Mouse (Mus musculus) small intestine, adult 2 months (tissue): ENCODE results near the gene S100a6. TPM values are rescaled to one million over a fixed set of nuclear protein-coding genes. Genes with fewer than 3 reads are reported as not detected.

ENCODE experiments used
- H3K27ac ChIP-seq: fragments of 200-500 bp; 2 replicates; pipeline ENCODE4 v1.5.1; 2012; ENCODE audit warnings: low read depth, low read length, control low read depth, inconsistent platforms; ENCODE audit not compliant: insufficient read depth
- H3K27me3 ChIP-seq: fragments of 200-500 bp; 2 replicates; pipeline ENCODE4 v1.6.1; 2012; ENCODE audit warnings: mild to moderate bottlenecking, moderate library complexity, low read length, inconsistent platforms; ENCODE audit not compliant: control insufficient read depth, insufficient read depth
- H3K36me3 ChIP-seq: fragments of 200-500 bp; 2 replicates; pipeline ENCODE4 v1.6.1; 2012; ENCODE audit warnings: mild to moderate bottlenecking, low read length, control low read depth, inconsistent platforms; ENCODE audit not compliant: control insufficient read depth, insufficient read depth
- H3K4me1 ChIP-seq: fragments of 200-500 bp; 2 replicates; pipeline ENCODE4 v1.6.1; 2012; ENCODE audit warnings: low read length, inconsistent platforms, mixed read lengths; ENCODE audit not compliant: control insufficient read depth, insufficient read depth, insufficient read length
- H3K4me3 ChIP-seq: fragments of 200-500 bp; 2 replicates; pipeline ENCODE4 v1.5.1; 2012; ENCODE audit warnings: low read depth, mild to moderate bottlenecking, control low read depth, inconsistent platforms, low read length, moderate library complexity
- CTCF ChIP-seq: fragments of 200-500 bp; IDR thresholded peaks from 2 replicates; pipeline ENCODE4 v1.5.1; 2012; ENCODE audit warnings: low read depth, mild to moderate bottlenecking, control low read depth, inconsistent platforms, low read length, moderate library complexity, mixed read lengths; ENCODE audit not compliant: insufficient replicate concordance, insufficient read length; ENCODE audit errors: extremely low read depth
- POLR2A ChIP-seq: fragments of 200-500 bp; IDR thresholded peaks from 2 replicates; pipeline ENCODE4 v1.6.1; 2012; ENCODE audit warnings: low read depth, mild to moderate bottlenecking, control low read depth, inconsistent platforms, low read length, moderate library complexity
- WGBS: fragments of 180-500 bp; shearing (Covaris S2); methylation state at CpG from one replicate; pipeline ENCODE4 v1.1.7; 2018; 5-methylcytosine and 5-hydroxymethylcytosine counted together
- polyA plus RNA-seq: library from polyadenylated mRNA; depleted of rRNA; stranded (reverse); fragments of >200 nt; gene quantifications from 2 replicates; pipeline ENCODE4 v1.2.3, GENCODE M21; 2012; rRNA removed

S100a6 gene
- 234 and 369 TPM in 2 replicates for polyA plus RNA-seq

DNA sequence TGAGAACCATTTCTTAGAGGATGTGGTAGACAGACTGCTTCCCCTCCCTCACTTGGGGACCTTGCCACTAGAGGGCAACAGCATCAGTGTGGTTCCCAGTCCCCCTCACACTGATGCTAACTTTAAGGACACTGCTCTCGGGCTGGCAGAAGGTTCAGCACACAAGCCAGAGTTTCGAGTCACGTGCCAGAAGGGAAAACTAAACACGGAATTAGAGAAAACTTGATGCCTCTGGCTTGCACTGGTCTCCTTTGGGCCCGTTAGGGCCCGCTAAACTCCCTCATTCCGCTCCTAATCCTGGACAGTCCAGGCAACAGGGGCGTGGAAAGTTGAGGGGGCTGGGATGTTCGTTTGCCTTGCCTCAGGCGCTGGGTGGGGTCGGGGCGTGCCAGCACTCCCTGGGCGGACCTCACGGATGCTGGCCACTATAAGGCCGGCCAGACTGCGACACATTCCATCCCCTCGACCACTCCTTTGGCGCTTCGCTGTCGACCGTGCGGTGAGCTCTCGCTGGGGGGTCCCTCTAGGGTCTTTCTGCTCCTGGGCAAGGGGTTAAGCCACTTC lies at the start of gene S100a6:
S100a6 (plus strand) TSS at position 155 of the 564 bp plus-strand sequence.
- peak; percentile 71; the same call in 1 of the 2 replicates for TF ChIP-seq CTCF
- TF ChIP-seq POLR2A = peak; percentile 15; the same call in 1 of the 2 replicates
- Histone ChIP-seq H3K27me3 (no peaks in the 10 kb centered on the region), H3K27ac (peak within 1 kb of the TSS; percentile 40), H3K36me3 (no peaks in the 10 kb centered on the region), H3K4me3 (peak within 1 kb of the TSS; percentile 61), H3K4me1 (peaks cover 25% of the 10 kb centered on the region)
- WGBS = 7% methylated on average over 23 of the region's 23 CpGs

DNA sequence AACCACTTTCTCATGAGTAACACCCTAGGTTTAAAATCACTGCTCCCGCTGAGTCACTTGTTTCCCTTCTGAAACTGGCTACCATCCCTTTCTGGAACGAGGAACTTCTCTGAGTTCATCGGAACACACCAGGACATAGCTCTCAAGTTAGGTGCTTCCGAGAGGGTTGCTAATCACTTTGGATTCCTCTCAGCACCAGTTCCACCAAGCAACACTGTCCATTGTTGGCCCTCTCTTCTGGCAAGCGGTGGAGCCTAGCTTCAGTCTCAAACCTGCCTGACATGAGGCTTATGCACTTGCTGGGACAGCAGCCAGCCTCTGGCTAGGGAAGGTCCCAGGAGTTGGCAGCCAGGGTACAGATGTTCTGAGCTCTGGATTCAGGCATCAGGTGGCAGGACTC lies 38.0 kb upstream of the S100a6 start:
- Histone ChIP-seq H3K36me3 (no peaks in the 10 kb centered on the region), H3K27me3 (no peaks in the 10 kb centered on the region), H3K27ac (no peak overlapping the region), H3K4me3 (no peak overlapping the region), H3K4me1 (peaks cover 3% of the 10 kb centered on the region; the same call in 1 of the 2 replicates)
- WGBS = 78% methylated on average over 5 of the region's 5 CpGs
- TF ChIP-seq POLR2A (no peak), CTCF (no peak)

DNA sequence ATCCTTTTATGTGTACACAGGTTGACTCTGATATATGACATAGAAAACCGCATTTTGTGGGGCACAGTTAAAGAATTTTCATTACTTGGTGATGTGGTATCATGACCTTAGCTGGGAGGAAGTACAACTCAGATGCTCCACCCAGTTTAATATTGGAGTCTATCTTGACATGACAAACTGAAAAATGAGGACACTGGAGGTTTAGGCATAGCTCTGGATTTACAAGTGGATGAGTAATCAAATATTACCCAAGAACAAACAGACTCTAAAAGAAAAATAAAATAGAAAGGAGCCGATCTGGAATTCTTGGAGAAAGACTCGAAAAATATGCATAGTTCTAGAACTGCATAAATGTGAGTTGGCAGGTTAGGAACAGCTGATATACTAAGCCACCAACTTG lies 37.4 kb upstream of the S100a6 start:
- no peaks in the 10 kb centered on the region for H3K27me3 ChIP-seq
- no peaks in the 10 kb centered on the region for H3K36me3 ChIP-seq
- TF ChIP-seq POLR2A (no peak), CTCF (no peak)
- WGBS = 49% methylated on average over 3 of the region's 3 CpGs
- H3K27ac ChIP-seq = no peak overlapping the region
- H3K4me3 ChIP-seq = no peak overlapping the region
- peaks cover 3% of the 10 kb centered on the region; the same call in 1 of the 2 replicates for H3K4me1 ChIP-seq

DNA sequence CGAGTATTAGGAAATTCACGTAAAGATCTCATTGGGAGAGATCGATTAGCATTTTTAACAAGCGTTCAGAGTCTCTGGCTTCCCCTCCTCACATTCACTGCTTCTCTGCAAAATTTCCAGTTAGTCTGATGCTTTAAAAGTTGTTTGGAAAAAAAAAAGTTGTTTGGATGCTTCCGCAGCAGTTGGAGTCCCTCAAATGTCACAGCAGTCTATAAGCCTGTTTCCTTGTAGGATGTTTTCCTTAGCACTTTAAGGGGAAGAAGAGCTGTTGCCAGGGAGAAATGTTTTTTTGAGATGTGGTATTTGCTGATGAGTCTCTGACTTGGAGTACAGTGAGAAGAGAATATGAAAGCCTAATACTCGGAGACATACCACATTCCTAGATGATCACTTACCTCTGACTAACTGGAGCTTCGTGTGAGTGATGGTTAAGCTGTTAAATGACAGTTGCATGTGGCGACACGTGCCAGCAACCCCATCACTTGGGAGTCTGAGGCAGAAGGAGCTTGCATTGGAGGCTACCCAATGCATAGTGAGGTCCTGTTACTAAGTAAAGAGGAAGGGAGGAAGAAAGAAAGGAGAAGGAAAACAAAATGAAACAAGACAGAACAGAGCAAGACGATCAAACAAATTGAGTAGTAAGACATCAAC lies 36.2 kb upstream of the S100a6 start:
- Histone ChIP-seq H3K27me3 (no peaks in the 10 kb centered on the region), H3K4me1 (peaks cover 3% of the 10 kb centered on the region; the same call in 1 of the 2 replicates), H3K36me3 (no peaks in the 10 kb centered on the region), H3K4me3 (no peak overlapping the region), H3K27ac (no peak overlapping the region)
- WGBS = 73% methylated on average over 10 of the region's 10 CpGs
- no peak for TF ChIP-seq POLR2A

DNA sequence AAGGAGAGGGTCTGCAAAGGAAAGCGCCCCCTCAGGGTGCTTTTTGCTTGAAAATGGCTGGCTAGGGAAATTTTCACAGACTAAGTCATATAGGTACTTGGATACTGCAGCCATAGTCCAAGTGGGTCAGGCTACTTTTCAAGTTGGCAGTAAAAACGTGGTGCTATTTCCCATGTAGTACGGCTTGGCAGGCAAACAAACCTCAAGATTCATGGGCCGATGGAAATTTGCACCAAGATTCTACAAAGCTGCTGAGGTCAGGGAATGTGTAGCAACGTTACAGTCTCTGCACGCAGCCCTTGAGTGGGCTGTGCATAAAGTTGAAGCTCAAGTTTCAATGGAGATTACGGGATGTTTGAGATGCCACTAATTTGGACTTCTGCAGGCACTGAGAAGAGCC lies 33.2 kb upstream of the S100a6 start:
- Histone ChIP-seq H3K36me3 (no peaks in the 10 kb centered on the region), H3K27me3 (no peaks in the 10 kb centered on the region), H3K4me1 (peaks cover 10% of the 10 kb centered on the region; the same call in 1 of the 2 replicates), H3K4me3 (no peak overlapping the region), H3K27ac (no peak overlapping the region)
- TF ChIP-seq CTCF (no peak), POLR2A (no peak)
- WGBS = 80% methylated on average over 7 of the region's 7 CpGs

DNA sequence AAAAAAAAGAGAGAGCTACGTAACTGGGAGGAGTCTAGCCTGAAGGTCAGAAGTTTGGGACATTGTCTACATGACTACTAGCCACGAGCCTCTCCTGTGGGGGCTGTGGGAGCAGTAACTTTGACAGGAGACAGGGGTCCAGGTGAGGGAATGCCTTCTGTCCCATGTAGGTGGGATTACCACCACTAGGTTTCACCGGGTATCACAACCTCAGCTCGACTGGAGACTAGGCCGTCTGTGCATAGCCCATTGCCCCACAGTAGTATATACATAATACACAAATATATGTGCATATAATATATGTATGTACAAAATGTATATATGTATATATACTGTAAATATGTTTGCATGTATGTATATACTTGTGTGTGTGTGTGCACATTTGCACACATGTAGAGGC lies 31.5 kb upstream of the S100a6 start:
- Histone ChIP-seq H3K36me3 (no peaks in the 10 kb centered on the region), H3K4me3 (no peak overlapping the region), H3K4me1 (peaks cover 9% of the 10 kb centered on the region; the same call in 1 of the 2 replicates), H3K27me3 (no peaks in the 10 kb centered on the region), H3K27ac (no peak overlapping the region)
- TF ChIP-seq POLR2A (no peak), CTCF (no peak)
- 94% methylated on average over 5 of the region's 5 CpGs for WGBS

DNA sequence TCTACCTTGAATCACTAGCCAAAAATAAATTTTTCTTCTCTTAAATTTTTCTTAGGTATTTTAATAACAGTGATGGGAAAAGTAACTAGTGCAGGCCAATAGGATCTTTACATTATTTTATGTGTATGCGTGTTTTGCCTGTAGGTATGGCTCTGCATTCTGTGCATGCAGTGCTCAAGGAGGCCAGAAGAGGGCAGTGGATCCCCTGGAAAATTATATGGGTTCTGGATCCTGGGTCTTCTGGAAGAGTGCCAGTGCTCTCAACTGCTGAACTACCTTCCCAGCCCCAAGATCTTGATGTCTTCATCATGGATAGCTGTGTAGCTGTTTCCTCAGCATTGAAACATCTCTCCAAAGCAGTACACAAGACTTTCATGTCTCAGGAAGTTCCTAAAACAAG lies 30.5 kb upstream of the S100a6 start:
- TF ChIP-seq POLR2A (no peak), CTCF (peak; percentile 36; the same call in 1 of the 2 replicates)
- WGBS = 96% methylated on average over 1 of the region's 1 CpGs
- Histone ChIP-seq H3K27me3 (no peaks in the 10 kb centered on the region), H3K36me3 (no peaks in the 10 kb centered on the region), H3K4me3 (no peak overlapping the region), H3K4me1 (peaks cover 18% of the 10 kb centered on the region), H3K27ac (no peak overlapping the region)

DNA sequence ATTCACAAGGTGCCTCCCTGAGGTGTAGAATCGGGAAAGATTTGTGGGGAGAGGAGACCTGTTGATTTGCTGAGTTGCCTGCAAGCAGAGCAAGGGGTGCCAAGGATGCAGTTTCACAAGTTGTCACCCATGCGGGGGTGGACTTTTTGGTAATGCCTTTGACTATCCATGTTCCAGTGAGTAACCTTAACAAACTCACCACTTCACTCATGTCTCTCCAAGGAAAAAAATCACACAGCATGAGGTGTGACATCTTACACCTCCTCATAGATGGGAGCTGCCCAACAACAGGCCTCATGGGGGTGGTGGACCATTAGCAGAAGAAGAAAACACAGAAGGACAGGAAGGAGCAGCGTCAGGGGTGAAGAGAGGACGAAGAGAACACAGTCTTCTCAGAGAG lies 30.1 kb upstream of the S100a6 start:
- H3K36me3 ChIP-seq = no peaks in the 10 kb centered on the region
- peaks cover 22% of the 10 kb centered on the region for H3K4me1 ChIP-seq
- no peak overlapping the region for H3K4me3 ChIP-seq
- 94% methylated on average over 4 of the region's 4 CpGs for WGBS
- no peak for TF ChIP-seq POLR2A
- no peaks in the 10 kb centered on the region for H3K27me3 ChIP-seq
- H3K27ac ChIP-seq = no peak overlapping the region
